Mouse (Mus musculus) monocyte, adult 59 days (primary cell): ENCODE results near the gene Alpi. TPM values are rescaled to one million over a fixed set of nuclear protein-coding genes. Genes with fewer than 3 reads are reported as not detected.

ENCODE experiments used
- total RNA-seq, 2 experiments: library from RNA; stranded (reverse); gene quantifications; one replicate each; pipeline ENCODE4 v1.2.4; 2023

The Alpi gene
- total RNA-seq, result not detected

GRCm38 (mm10) chr1:87101411-87101810 is at the start of gene Alpi:
Gene Alpi (minus strand): TSS chr1:87101606.

GRCm38 (mm10) chr1:87124673-87125072 is 23.3 kb upstream of the Alpi start, which contains the start of gene Akp3:
Gene Akp3 (plus strand): TSS chr1:87124973.

GRCm38 (mm10) chr1:87089828-87090227 is 11.6 kb downstream of the Alpi start, which contains the start of gene Alppl2:
Gene Alppl2 (minus strand): TSS chr1:87089928.

Other genes starting within 250 kb of the Alpi start
- not detected for gene Alppl2, start 11.7 kb downstream of the Alpi start, total RNA-seq
- gene Akp3, start 23.4 kb upstream of the Alpi start, total RNA-seq, result not detected
- not detected for gene Ecel1, start 54.9 kb upstream of the Alpi start, total RNA-seq
- gene Prss56, start 81.7 kb upstream of the Alpi start, total RNA-seq, result not detected
- gene Chrnd, start 89.0 kb upstream of the Alpi start, total RNA-seq, result not detected
- not detected for gene Chrng, start 103.1 kb upstream of the Alpi start, total RNA-seq
- gene Eif4e2, start 112.3 kb upstream of the Alpi start, total RNA-seq, result 100 to 1,000 TPM; 108 to 116 TPM
- not detected for gene Efhd1, start 162.8 kb upstream of the Alpi start, total RNA-seq
- gene Gigyf2, start 225.4 kb upstream of the Alpi start, total RNA-seq, result 10 to 100 TPM; 73.9 to 97.9 TPM